20 mouse cellular contexts compared by ENCODE assay signal in genomic region chr6:117406312-117406595, GRCm38 (mm10).
A peak's percentile ranks its signal among the peaks of the same experiment; 100 is the strongest.
DNase-seq lines count a peak whose midpoint lies in the region; ATAC-seq lines count a peak whose summit lies in the region.
"Had no signal": no experiment of that assay in that cellular context is flagged by ENCODE, and none has a peak within 500 bp of the region (broad histone marks: within the 10 kb centered on the region; RNA-seq: fewer than 3 reads in every experiment).

No protein-coding gene starts in this region.

- 85% methylated on average over 4 of the region's 4 CpGs for WGBS in embryonic facial prominence, embryonic 11.5 days
- WGBS in embryonic facial prominence, embryonic 10.5 days = 89% methylated on average over 4 of the region's 4 CpGs
- 67% methylated on average over 4 of the region's 4 CpGs for WGBS in kidney, embryonic 14.5 days
- WGBS in kidney, embryonic 16.5 days = 63% methylated on average over 4 of the region's 4 CpGs
- WGBS in intestine, embryonic 15.5 days = 78% methylated on average over 4 of the region's 4 CpGs
- 80% methylated on average over 4 of the region's 4 CpGs for WGBS in neural tube, embryonic 11.5 days

- no peaks in the 10 kb centered on the region for H3K9me3 ChIP-seq in embryonic facial prominence, embryonic 11.5 days (replicated peaks; ENCODE audit: control insufficient read depth, low read length)
- H3K9me3 ChIP-seq in embryonic facial prominence, embryonic 10.5 days = no peaks in the 10 kb centered on the region
- no peaks in the 10 kb centered on the region for H3K9me3 ChIP-seq in kidney, embryonic 14.5 days (ENCODE audit: control insufficient read depth, low read length)
- H3K9me3 ChIP-seq in kidney, embryonic 16.5 days (ENCODE audit: low read length) = no peaks in the 10 kb centered on the region
- no peaks in the 10 kb centered on the region for H3K9me3 ChIP-seq in intestine, embryonic 15.5 days
- H3K9me3 ChIP-seq in neural tube, embryonic 11.5 days (ENCODE audit: control insufficient read depth, low read length) = no peaks in the 10 kb centered on the region
- H3K9me3 ChIP-seq: embryonic facial prominence, embryonic 13.5 days; hindbrain, embryonic 12.5 days; limb, embryonic 15.5 days had no signal

- no peak overlapping the region for H3K27ac ChIP-seq in embryonic facial prominence, embryonic 11.5 days (replicated peaks; ENCODE audit: low read depth, low read length)
- H3K27ac ChIP-seq in embryonic facial prominence, embryonic 10.5 days (replicated peaks) = no peak overlapping the region
- H3K27ac ChIP-seq in kidney, embryonic 14.5 days (ENCODE audit: low read depth, low read length) = peak overlapping the region; percentile 51; the same call in 1 of the 2 replicates
- no peak overlapping the region for H3K27ac ChIP-seq in kidney, embryonic 16.5 days (ENCODE audit: low read length)
- H3K27ac ChIP-seq in intestine, embryonic 15.5 days = no peak overlapping the region
- no peak overlapping the region for H3K27ac ChIP-seq in neural tube, embryonic 11.5 days (ENCODE audit: low read depth, low read length)
- H3K27ac ChIP-seq: embryonic facial prominence, embryonic 13.5 days; hindbrain, embryonic 12.5 days; limb, embryonic 15.5 days had no signal

- no peak overlapping the region for H3K9ac ChIP-seq in embryonic facial prominence, embryonic 11.5 days (replicated peaks; ENCODE audit: low read length)
- no peak overlapping the region for H3K9ac ChIP-seq in kidney, embryonic 14.5 days (ENCODE audit: low read depth, low read length)
- no peak overlapping the region for H3K9ac ChIP-seq in kidney, embryonic 16.5 days (replicated peaks; ENCODE audit: low read length)
- no peak overlapping the region for H3K9ac ChIP-seq in intestine, embryonic 15.5 days
- no peak overlapping the region for H3K9ac ChIP-seq in neural tube, embryonic 11.5 days (ENCODE audit: low read length)
- H3K9ac ChIP-seq: embryonic facial prominence, embryonic 13.5 days; hindbrain, embryonic 12.5 days; limb, embryonic 15.5 days had no signal

- no peak for DNase-seq in embryonic facial prominence, embryonic 11.5 days (ENCODE audit: low spot score)
- no peak for DNase-seq in embryonic facial prominence, embryonic 10.5 days (ENCODE audit: low spot score)
- DNase-seq in neural tube, embryonic 11.5 days (ENCODE audit: low spot score) = no peak
- DNase-seq in ovary, postnatal 36 days (ENCODE audit: low spot score) = no peak
- no peak for DNase-seq in gastrocnemius, postnatal 25 days
- DNase-seq: adrenal gland, adult 8-10 months; cerebellum, adult 9-10 months; gastrocnemius, postnatal 36 days; kidney, adult 11 months; kidney, postnatal 36 days; lung, postnatal 10 days; midbrain, embryonic 14.5 days; right cerebral cortex, postnatal 4 days; thymus, postnatal 14 days had no signal

- ATAC-seq in embryonic facial prominence, embryonic 11.5 days (replicated peaks; ENCODE audit: insufficient number of reproducible peaks, low FRiP score, low TSS enrichment, low read depth) = 0 out of 2 replicates have a peak, but pooled peaks have one; percentile 29
- ATAC-seq in kidney, embryonic 14.5 days (ENCODE audit: low FRiP score, low TSS enrichment) = no peak
- ATAC-seq in kidney, embryonic 16.5 days (ENCODE audit: low FRiP score, low TSS enrichment) = no peak
- ATAC-seq in intestine, embryonic 15.5 days = peak; percentile 37; the same call in 1 of the 2 replicates
- ATAC-seq in neural tube, embryonic 11.5 days (ENCODE audit: insufficient read depth, low FRiP score, low TSS enrichment) = peak; percentile 35; the same call in 1 of the 2 replicates

- no peak overlapping the region for H3K4me2 ChIP-seq in embryonic facial prominence, embryonic 11.5 days (ENCODE audit: low read depth, low read length)
- no peak overlapping the region for H3K4me2 ChIP-seq in kidney, embryonic 14.5 days (replicated peaks; ENCODE audit: low read depth, low read length)
- H3K4me2 ChIP-seq in kidney, embryonic 16.5 days (replicated peaks; ENCODE audit: low read depth, low read length) = no peak overlapping the region
- H3K4me2 ChIP-seq in intestine, embryonic 15.5 days (replicated peaks) = no peak overlapping the region
- H3K4me2 ChIP-seq in neural tube, embryonic 11.5 days (ENCODE audit: low read depth) = no peak overlapping the region
- H3K4me2 ChIP-seq: embryonic facial prominence, embryonic 13.5 days; hindbrain, embryonic 12.5 days; limb, embryonic 15.5 days had no signal

- H3K27me3 ChIP-seq in embryonic facial prominence, embryonic 11.5 days (ENCODE audit: control insufficient read depth, insufficient read depth, low read length) = no peaks in the 10 kb centered on the region
- H3K27me3 ChIP-seq in embryonic facial prominence, embryonic 10.5 days (replicated peaks; ENCODE audit: low read depth, poor library complexity, severe bottlenecking) = no peaks in the 10 kb centered on the region
- no peaks in the 10 kb centered on the region for H3K27me3 ChIP-seq in kidney, embryonic 14.5 days (ENCODE audit: control insufficient read depth, insufficient read depth, low read length)
- no peaks in the 10 kb centered on the region for H3K27me3 ChIP-seq in kidney, embryonic 16.5 days (ENCODE audit: insufficient read depth, low read length)
- no peaks in the 10 kb centered on the region for H3K27me3 ChIP-seq in intestine, embryonic 15.5 days (replicated peaks)
- H3K27me3 ChIP-seq in neural tube, embryonic 11.5 days (ENCODE audit: control insufficient read depth, insufficient read depth, low read length) = peaks cover 37% of the 10 kb centered on the region
- H3K27me3 ChIP-seq: embryonic facial prominence, embryonic 13.5 days; hindbrain, embryonic 12.5 days had no signal

- H3K4me3 ChIP-seq in embryonic facial prominence, embryonic 11.5 days (ENCODE audit: low read depth, low read length) = no peak overlapping the region
- no peak overlapping the region for H3K4me3 ChIP-seq in embryonic facial prominence, embryonic 10.5 days
- no peak overlapping the region for H3K4me3 ChIP-seq in kidney, embryonic 14.5 days (ENCODE audit: low read length)
- H3K4me3 ChIP-seq in kidney, embryonic 16.5 days (ENCODE audit: low read length) = no peak overlapping the region
- no peak overlapping the region for H3K4me3 ChIP-seq in intestine, embryonic 15.5 days (replicated peaks)
- H3K4me3 ChIP-seq in neural tube, embryonic 11.5 days (ENCODE audit: low read depth, low read length) = no peak overlapping the region
- H3K4me3 ChIP-seq: embryonic facial prominence, embryonic 13.5 days; hindbrain, embryonic 12.5 days; limb, embryonic 15.5 days had no signal

- no peaks in the 10 kb centered on the region for H3K36me3 ChIP-seq in embryonic facial prominence, embryonic 11.5 days (replicated peaks; ENCODE audit: control insufficient read depth, insufficient read depth, low read depth, low read length)
- no peaks in the 10 kb centered on the region for H3K36me3 ChIP-seq in embryonic facial prominence, embryonic 10.5 days (replicated peaks)
- no peaks in the 10 kb centered on the region for H3K36me3 ChIP-seq in kidney, embryonic 14.5 days (ENCODE audit: control insufficient read depth, insufficient read depth, low read length)
- H3K36me3 ChIP-seq in kidney, embryonic 16.5 days (ENCODE audit: insufficient read depth, low read length) = no peaks in the 10 kb centered on the region
- H3K36me3 ChIP-seq in intestine, embryonic 15.5 days = no peaks in the 10 kb centered on the region
- H3K36me3 ChIP-seq in neural tube, embryonic 11.5 days (ENCODE audit: control insufficient read depth, insufficient read depth, low read length) = no peaks in the 10 kb centered on the region
- H3K36me3 ChIP-seq: embryonic facial prominence, embryonic 13.5 days; hindbrain, embryonic 12.5 days; limb, embryonic 15.5 days had no signal

- no peaks in the 10 kb centered on the region for H3K4me1 ChIP-seq in embryonic facial prominence, embryonic 11.5 days (ENCODE audit: control insufficient read depth, insufficient read depth, low read length)
- H3K4me1 ChIP-seq in embryonic facial prominence, embryonic 10.5 days = peaks cover 20% of the 10 kb centered on the region
- peaks cover 31% of the 10 kb centered on the region for H3K4me1 ChIP-seq in kidney, embryonic 14.5 days (ENCODE audit: control insufficient read depth, insufficient read depth, low read length)
- peaks cover 35% of the 10 kb centered on the region for H3K4me1 ChIP-seq in kidney, embryonic 16.5 days (ENCODE audit: insufficient read depth, low read length)
- peaks cover 17% of the 10 kb centered on the region; the same call in 1 of the 2 replicates for H3K4me1 ChIP-seq in intestine, embryonic 15.5 days (replicated peaks)
- H3K4me1 ChIP-seq in neural tube, embryonic 11.5 days (ENCODE audit: control insufficient read depth, insufficient read depth, low read length) = peaks cover 14% of the 10 kb centered on the region

Comparison
In these comparisons a context has a peak if more than half of its experiments do, and no peak if none do; other contexts are left out.
1. ATAC-seq: peak in embryonic facial prominence, embryonic 11.5 days (single experiment), intestine, embryonic 15.5 days (single experiment) and neural tube, embryonic 11.5 days (single experiment); none in kidney, embryonic 14.5 days (single experiment) and kidney, embryonic 16.5 days (single experiment).